Mouse (Mus musculus): ENCODE measurements at regions not wholly inside any gene's neighbourhood (a gene's known extent, or its start where the extent isn't known, plus 50 kb on each side); places are given as distances from the start of the nearest gene placed in this dataset.
A peak's percentile ranks its signal among the peaks of the same experiment; 100 is the strongest.

DNA sequence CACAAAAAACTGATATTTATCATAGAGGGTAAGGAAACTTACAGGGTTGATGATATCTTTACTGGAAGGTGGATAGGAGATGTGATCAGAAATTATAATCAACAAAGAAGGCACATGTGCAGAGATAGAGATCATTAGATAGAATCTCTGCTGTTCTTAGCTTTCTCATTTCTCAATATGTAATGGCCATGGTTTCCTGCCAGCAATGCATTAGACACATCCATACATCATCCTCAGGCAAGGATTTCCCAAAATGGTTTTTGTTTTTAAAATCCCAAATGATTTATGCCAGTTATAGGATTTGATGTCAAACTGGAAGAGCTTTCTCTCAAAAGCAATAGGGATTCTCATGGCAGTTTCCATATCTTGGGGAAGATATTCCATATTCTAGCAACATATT lies 52.0 kb upstream of the C030005K15Rik start:
- DNase-seq = no peak

DNA sequence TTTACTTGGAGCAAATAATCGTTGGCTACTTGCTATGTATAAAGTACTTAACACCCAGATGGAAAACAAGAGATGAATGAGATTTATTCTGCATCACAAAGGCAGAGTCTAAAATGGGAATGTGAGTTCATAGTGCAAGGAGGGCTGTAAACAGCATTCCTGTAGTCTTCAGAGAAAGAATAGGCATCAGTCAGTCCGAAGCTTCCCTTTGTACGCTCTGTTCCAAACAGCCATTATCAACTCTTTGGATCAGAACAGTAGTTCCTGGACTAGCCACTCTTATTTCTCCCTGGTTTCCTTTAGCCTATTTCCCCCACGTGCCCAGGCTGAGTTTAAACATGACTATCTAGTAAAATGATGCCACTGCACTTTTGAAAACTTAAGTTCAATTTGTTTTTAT lies 52.8 kb upstream of the C030005K15Rik start:
- DNase-seq = no peak

DNA sequence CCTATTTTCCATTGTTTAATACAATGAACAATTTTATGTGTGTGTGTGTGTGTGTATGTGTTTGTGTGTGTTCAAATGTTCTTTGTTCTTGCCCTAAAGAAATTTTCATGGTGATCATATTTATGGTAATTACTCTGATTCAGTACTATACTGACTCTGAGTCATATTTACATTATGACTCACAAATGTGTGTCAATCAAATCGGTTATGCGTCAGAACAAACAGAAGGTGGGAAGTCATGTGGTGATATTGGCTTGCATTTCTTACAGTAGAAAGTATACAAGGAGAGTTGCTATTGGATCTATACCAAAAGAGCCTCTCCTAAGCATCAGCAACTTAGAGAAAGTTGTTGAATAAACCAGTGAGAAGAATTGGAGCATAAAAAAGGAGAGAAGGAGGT lies 67.2 kb upstream of the C030005K15Rik start:
- DNase-seq = no peak

DNA sequence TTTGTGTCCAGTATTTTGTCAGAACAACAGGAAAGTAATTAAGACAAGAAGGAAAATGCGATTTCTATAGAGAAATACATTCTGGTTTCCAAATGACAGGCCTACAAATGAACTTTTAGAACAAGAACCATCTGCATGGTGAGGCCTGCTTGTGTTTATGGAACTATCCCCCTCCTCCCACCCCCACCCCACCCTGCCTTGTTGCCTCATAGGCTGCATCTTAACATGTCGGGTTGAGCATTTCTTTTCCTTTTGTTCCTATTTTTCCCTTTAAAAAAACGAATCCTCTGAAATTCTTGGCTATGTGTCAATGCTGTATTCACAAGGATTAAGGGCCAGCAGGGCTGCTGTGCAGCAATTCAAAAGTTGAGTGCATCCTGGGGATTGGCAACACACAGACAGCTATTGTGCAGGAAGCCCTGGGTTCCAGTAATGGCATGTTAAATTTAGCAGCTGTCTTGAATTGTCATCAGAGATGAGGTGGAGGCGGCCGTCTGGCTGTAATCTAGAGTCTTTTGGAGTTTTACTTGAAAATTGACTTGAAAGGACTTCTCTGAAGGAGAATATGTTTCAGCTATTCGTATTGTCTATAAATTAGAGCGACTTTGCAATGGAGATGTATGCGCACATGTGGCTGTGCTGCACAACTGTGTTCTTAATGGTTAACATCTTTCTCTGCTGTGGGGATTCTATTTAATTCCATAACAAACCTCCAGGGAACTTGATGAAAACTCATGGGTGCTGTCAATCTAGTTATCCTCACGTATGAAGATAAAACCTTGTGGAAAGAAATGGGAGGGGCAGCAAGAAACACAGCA lies 75.1 kb upstream of the C030005K15Rik start:
- DNase-seq = peak; percentile 6

DNA sequence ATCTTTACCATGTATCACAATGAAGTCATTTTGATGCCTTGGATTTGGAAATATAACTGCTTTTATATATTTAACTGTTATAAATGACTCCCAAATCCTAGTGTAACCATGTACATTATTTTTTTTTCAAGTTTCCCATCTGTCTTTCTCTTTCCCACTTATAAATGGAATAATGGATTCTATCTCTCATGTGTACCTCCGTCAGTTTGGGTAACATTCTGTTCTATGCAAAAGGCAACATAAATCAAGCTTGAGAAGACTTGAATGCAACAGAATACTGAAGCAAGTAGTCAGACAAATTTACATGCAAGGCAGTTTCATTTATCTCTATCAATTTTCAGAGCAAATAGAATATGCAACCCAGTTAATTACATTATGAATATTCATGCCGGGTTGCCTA lies 81.4 kb upstream of the C030005K15Rik start:
- DNase-seq = no peak

- DNase-seq = no peak
These were observed 116.0 kb upstream of the C030005K15Rik start for GRCm38 (mm10) chr10:97842574-97842973.

- no peak for DNase-seq
These were observed 124.9 kb upstream of the C030005K15Rik start for GRCm38 (mm10) chr10:97851487-97851886.

DNA sequence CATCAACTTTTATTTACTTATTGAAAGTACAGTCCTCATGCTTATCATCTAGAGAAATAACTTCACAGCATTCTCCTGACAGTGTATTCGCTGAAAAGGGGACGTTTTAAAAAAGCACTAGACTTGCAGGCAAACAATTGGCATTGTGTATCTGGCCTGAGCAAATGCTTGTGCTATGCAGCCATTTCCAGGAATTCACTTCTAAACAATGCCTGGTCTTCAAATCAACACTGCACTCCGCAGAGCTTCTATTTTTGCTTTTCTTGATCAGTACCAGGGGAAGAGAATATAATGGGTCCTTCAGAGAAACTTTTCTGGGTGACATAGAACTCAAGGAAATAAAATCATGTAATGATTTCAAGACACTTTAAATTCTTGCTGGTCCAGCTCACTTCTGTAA lies 150.5 kb upstream of the C030005K15Rik start:
- DNase-seq = no peak

GRCm38 (mm10) chr10:97886049-97886448 lies 159.5 kb upstream of the C030005K15Rik start:
- DNase-seq = no peak

DNA sequence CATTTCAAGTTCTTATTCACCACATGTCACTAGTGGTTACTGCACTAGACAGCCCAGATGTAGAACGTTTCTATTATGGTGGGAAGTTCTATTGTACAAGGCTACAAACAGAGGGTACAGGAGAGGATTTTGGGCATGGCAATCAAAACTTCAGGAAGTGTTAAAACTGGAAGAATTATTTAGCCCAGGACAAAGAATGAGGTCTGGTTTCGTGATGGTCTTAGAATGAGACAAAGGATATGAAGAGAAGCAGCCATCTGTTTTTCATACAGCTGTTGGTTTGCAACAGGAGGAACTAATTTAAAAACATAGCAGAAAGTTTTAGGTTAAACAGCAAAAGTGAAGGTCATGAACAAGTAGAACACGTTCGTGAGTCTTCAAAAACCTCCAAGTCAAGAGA lies 179.2 kb upstream of the C030005K15Rik start:
- no peak for DNase-seq

GRCm38 (mm10) chr10:97925568-97925967 lies 199.0 kb upstream of the C030005K15Rik start:
- no peak for DNase-seq

- peak; percentile 16 for DNase-seq
These were observed 213.8 kb upstream of the C030005K15Rik start for GRCm38 (mm10) chr10:97940345-97940744.

DNA sequence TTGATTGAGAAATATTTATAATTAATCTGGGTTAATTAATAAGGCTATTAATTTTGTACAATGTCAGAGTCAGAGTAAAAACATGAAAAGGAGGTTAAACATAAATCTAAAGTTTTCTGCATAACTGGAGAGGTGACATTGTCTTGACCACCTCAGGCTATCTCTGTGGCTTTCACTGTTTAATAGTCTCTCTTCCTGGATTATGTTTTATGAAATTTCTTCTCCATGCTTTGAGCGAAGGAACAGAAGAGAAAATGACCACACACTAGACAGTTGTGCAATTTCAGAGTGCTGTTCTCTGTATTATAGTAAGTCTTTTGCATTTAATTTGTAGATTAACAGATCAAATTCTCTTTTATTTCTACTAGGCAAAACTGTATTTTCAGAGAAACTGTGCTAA lies 239.3 kb upstream of the C030005K15Rik start:
- no peak for DNase-seq

- DNase-seq = no peak
These were observed 240.4 kb upstream of the C030005K15Rik start for GRCm38 (mm10) chr10:97966931-97967330.

DNA sequence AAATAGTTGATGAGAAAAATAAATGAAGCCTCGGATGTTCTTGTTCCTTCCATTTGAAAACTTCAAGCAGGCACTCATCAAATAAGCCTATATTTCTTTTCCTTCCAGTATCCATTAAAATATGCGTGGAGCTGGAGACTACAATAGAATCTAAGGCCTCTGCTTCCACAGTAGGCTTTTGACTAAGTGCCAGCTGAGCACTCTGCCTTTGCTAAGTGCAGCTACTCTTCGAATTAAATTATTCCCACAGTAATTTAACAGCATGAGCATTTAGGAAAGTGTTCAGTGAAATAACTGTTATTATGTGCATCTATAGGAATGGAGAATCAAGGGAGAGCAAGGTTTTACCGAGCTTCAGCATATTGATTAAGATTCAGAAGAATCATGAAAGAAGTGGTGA lies 280.5 kb upstream of the C030005K15Rik start:
- DNase-seq = no peak

DNA sequence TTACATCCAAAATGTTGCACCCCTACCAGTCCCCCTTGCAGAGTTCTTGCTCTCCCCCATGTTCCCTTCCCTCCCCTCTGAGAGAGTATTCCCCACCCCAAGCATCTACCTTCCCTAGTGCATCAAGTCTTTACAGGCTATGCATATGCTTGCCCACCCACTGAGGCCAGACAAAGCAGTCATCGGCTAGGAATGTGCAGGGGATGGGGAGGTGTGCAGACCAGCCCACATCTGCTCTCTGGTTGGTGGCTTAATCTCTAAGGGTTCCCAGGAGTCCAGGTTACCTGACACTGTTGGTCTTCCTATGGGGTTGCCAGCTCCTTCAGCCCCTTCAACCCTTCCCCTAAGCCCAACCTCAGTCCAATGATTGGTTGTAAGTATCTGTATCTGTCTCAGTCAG lies 281.8 kb upstream of the C030005K15Rik start:
- no peak for DNase-seq

- DNase-seq = no peak
These were observed 286.4 kb upstream of the C030005K15Rik start for GRCm38 (mm10) chr10:98012916-98013315.

- DNase-seq = no peak
These were observed 288.7 kb upstream of the C030005K15Rik start for GRCm38 (mm10) chr10:98014985-98015902.

GRCm38 (mm10) chr10:98016596-98017304 lies 290.2 kb upstream of the C030005K15Rik start:
- DNase-seq = no peak

GRCm38 (mm10) chr10:98029124-98029523 lies 302.6 kb upstream of the C030005K15Rik start:
- DNase-seq = no peak

GRCm38 (mm10) chr10:98029621-98030020 lies 303.1 kb upstream of the C030005K15Rik start:
- DNase-seq = no peak

- DNase-seq = no peak
These were observed 306.1 kb upstream of the C030005K15Rik start for GRCm38 (mm10) chr10:98032661-98033060.

GRCm38 (mm10) chr10:98041766-98042165 lies 315.2 kb upstream of the C030005K15Rik start:
- DNase-seq = no peak

Measured in right cerebral cortex, postnatal 25 days (tissue).